In the genomic region with DNA sequence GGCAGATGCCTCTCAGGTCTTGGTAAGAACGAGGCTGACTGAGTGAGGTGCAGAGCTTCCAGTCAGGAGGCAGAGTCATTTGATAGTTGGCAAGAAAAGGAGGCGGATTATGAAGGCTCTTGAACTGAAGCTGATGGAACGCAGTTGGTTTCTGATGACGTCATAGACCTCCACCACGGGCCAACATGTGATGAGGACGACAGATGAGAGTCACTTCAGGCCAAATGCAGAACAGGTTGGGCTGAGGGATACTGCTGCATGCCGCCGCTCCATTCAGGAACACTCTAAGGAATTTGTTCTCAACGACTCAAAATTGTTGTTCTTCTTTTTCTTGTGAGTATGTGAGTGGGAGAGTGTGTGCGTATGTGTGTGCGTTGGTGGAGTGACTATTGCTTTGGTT, we compare ENCODE assay signal across 28 mouse cellular contexts. TPM values are rescaled to one million over a fixed set of nuclear protein-coding genes. Genes with fewer than 3 reads are reported as not detected.
DNase-seq lines count a peak whose midpoint lies in the region; ATAC-seq and TF ChIP-seq lines count a peak whose summit lies in the region.
"Had no signal": no experiment of that assay in that cellular context is flagged by ENCODE, and none has a peak within 500 bp of the region (broad histone marks: within the 10 kb centered on the region; RNA-seq: fewer than 3 reads in every experiment).

No protein-coding gene starts in this region.

- WGBS in embryonic facial prominence, embryonic 14.5 days, result 74% methylated on average over 11 of the region's 11 CpGs
- 90% methylated on average over 11 of the region's 11 CpGs for WGBS in embryonic facial prominence, embryonic 10.5 days
- 74% methylated on average over 11 of the region's 11 CpGs for WGBS in limb, embryonic 14.5 days
- WGBS in limb, embryonic 10.5 days, result 93% methylated on average over 11 of the region's 11 CpGs

- no peak overlapping the region for H3K4me3 ChIP-seq in embryonic facial prominence, embryonic 14.5 days (ENCODE audit: low read depth, low read length)
- no peak overlapping the region for H3K4me3 ChIP-seq in embryonic facial prominence, embryonic 10.5 days
- no peak overlapping the region for H3K4me3 ChIP-seq in limb, embryonic 14.5 days (replicated peaks; ENCODE audit: low read length)
- H3K4me3 ChIP-seq in limb, embryonic 10.5 days, result no peak overlapping the region
- H3K4me3 ChIP-seq: embryonic facial prominence, embryonic 15.5 days; forebrain, embryonic 12.5 days; heart, embryonic 15.5 days; layer of hippocampus, adult 2 months; limb, embryonic 15.5 days; liver, embryonic 13.5 days; midbrain, embryonic 13.5 days; neural tube, embryonic 15.5 days; stomach, embryonic 15.5 days had no signal

- no peak for TF ChIP-seq POLR2A in limb, embryonic 14.5 days (IDR thresholded peaks at IDR 0.05; ENCODE audit: borderline replicate concordance, extremely low read depth, insufficient read depth, insufficient read length)

- ATAC-seq in embryonic facial prominence, embryonic 14.5 days (ENCODE audit: low read depth), result no peak
- ATAC-seq in limb, embryonic 14.5 days (ENCODE audit: low FRiP score, low read depth), result 0 out of 2 replicates have a peak, but pooled peaks have one; percentile 24
- ATAC-seq: forebrain, postnatal 0 days; intestine, embryonic 16.5 days had no signal

- no peaks in the 10 kb centered on the region for H3K9me3 ChIP-seq in embryonic facial prominence, embryonic 14.5 days (ENCODE audit: control insufficient read depth, low read length)
- H3K9me3 ChIP-seq in embryonic facial prominence, embryonic 10.5 days, result no peaks in the 10 kb centered on the region
- no peaks in the 10 kb centered on the region for H3K9me3 ChIP-seq in limb, embryonic 14.5 days (ENCODE audit: control insufficient read depth, low read length)
- no peaks in the 10 kb centered on the region for H3K9me3 ChIP-seq in limb, embryonic 10.5 days (replicated peaks)
- H3K9me3 ChIP-seq: embryonic facial prominence, embryonic 15.5 days; forebrain, embryonic 12.5 days; heart, embryonic 15.5 days; limb, embryonic 15.5 days; liver, embryonic 13.5 days; midbrain, embryonic 13.5 days; neural tube, embryonic 15.5 days; stomach, embryonic 15.5 days had no signal

- H3K9ac ChIP-seq in embryonic facial prominence, embryonic 14.5 days (ENCODE audit: low read depth, low read length), result no peak overlapping the region
- no peak overlapping the region for H3K9ac ChIP-seq in limb, embryonic 14.5 days (ENCODE audit: low read depth, low read length, severe bottlenecking)
- H3K9ac ChIP-seq: embryonic facial prominence, embryonic 15.5 days; forebrain, embryonic 12.5 days; forebrain, postnatal 0 days; heart, embryonic 15.5 days; limb, embryonic 15.5 days; liver, embryonic 13.5 days; midbrain, embryonic 13.5 days; neural tube, embryonic 15.5 days; stomach, embryonic 15.5 days had no signal

- no peaks in the 10 kb centered on the region for H3K27me3 ChIP-seq in embryonic facial prominence, embryonic 14.5 days (replicated peaks; ENCODE audit: control insufficient read depth, insufficient read depth, low read length)
- no peaks in the 10 kb centered on the region for H3K27me3 ChIP-seq in embryonic facial prominence, embryonic 10.5 days (replicated peaks; ENCODE audit: low read depth, poor library complexity, severe bottlenecking)
- H3K27me3 ChIP-seq in limb, embryonic 14.5 days (ENCODE audit: control insufficient read depth, insufficient read depth, low read length), result no peaks in the 10 kb centered on the region; the same call in 1 of the 2 replicates
- H3K27me3 ChIP-seq in limb, embryonic 10.5 days (ENCODE audit: low read depth, poor library complexity, severe bottlenecking), result no peaks in the 10 kb centered on the region
- H3K27me3 ChIP-seq: CH12.LX; embryonic facial prominence, embryonic 15.5 days; forebrain, embryonic 12.5 days; heart, embryonic 15.5 days; limb, embryonic 15.5 days; liver, embryonic 13.5 days; neural tube, embryonic 15.5 days; stomach, embryonic 15.5 days had no signal

- no peak overlapping the region for H3K4me2 ChIP-seq in embryonic facial prominence, embryonic 14.5 days (ENCODE audit: low read depth, low read length)
- H3K4me2 ChIP-seq in limb, embryonic 14.5 days (replicated peaks; ENCODE audit: low read depth, low read length, severe bottlenecking), result no peak overlapping the region
- H3K4me2 ChIP-seq: embryonic facial prominence, embryonic 15.5 days; forebrain, embryonic 12.5 days; heart, embryonic 15.5 days; limb, embryonic 15.5 days; liver, embryonic 13.5 days; midbrain, embryonic 13.5 days; neural tube, embryonic 15.5 days; stomach, embryonic 15.5 days had no signal

- DNase-seq in embryonic facial prominence, embryonic 14.5 days (ENCODE audit: low spot score), result peak; percentile 53
- DNase-seq in embryonic facial prominence, embryonic 10.5 days (ENCODE audit: low spot score), result no peak
- DNase-seq in limb, embryonic 14.5 days (ENCODE audit: low spot score), result peak; percentile 35
- no peak for DNase-seq in limb, embryonic 10.5 days (ENCODE audit: low spot score)
- DNase-seq in R1 (ENCODE audit: low read depth, low spot score), result peak; percentile 34
- peak; percentile 19 for DNase-seq in lung, postnatal 36 days
- no peak for DNase-seq in cerebellum, postnatal 36 days
- DNase-seq in right cerebral cortex, postnatal 10 days (ENCODE audit: low spot score in 2 of 2), result no peak
- DNase-seq: adrenal gland, postnatal 14 days; cerebellum, adult 11 months; cerebellum, adult 9-10 months; forebrain, postnatal 0 days; gastrocnemius, postnatal 14 days; kidney, adult 9 months; kidney, postnatal 25 days; liver, embryonic 13.5 days; retina, postnatal 1 day; right cerebral cortex, postnatal 25 days had no signal

- H3K36me3 ChIP-seq in embryonic facial prominence, embryonic 14.5 days (ENCODE audit: control insufficient read depth, insufficient read depth, low read length), result no peaks in the 10 kb centered on the region
- H3K36me3 ChIP-seq in embryonic facial prominence, embryonic 10.5 days (replicated peaks), result no peaks in the 10 kb centered on the region
- no peaks in the 10 kb centered on the region for H3K36me3 ChIP-seq in limb, embryonic 14.5 days (ENCODE audit: control insufficient read depth, insufficient read depth, low read length)
- no peaks in the 10 kb centered on the region for H3K36me3 ChIP-seq in limb, embryonic 10.5 days
- H3K36me3 ChIP-seq: embryonic facial prominence, embryonic 15.5 days; forebrain, embryonic 12.5 days; heart, embryonic 15.5 days; limb, embryonic 15.5 days; liver, embryonic 13.5 days; midbrain, embryonic 13.5 days; neural tube, embryonic 15.5 days; stomach, embryonic 15.5 days had no signal

- no peak overlapping the region for H3K27ac ChIP-seq in embryonic facial prominence, embryonic 14.5 days (replicated peaks; ENCODE audit: low read depth, low read length)
- H3K27ac ChIP-seq in embryonic facial prominence, embryonic 10.5 days (replicated peaks), result no peak overlapping the region
- no peak overlapping the region for H3K27ac ChIP-seq in limb, embryonic 14.5 days (replicated peaks; ENCODE audit: low read depth, low read length)
- no peak overlapping the region for H3K27ac ChIP-seq in limb, embryonic 10.5 days
- H3K27ac ChIP-seq: embryonic facial prominence, embryonic 15.5 days; forebrain, embryonic 12.5 days; heart, embryonic 15.5 days; layer of hippocampus, adult 2 months; limb, embryonic 15.5 days; liver, embryonic 13.5 days; midbrain, embryonic 13.5 days; neural tube, embryonic 15.5 days; stomach, embryonic 15.5 days had no signal

- peaks cover 6% of the 10 kb centered on the region for H3K4me1 ChIP-seq in embryonic facial prominence, embryonic 14.5 days (ENCODE audit: control insufficient read depth, insufficient read depth, low read length)
- H3K4me1 ChIP-seq in embryonic facial prominence, embryonic 10.5 days, result peaks cover 15% of the 10 kb centered on the region
- peaks cover 8% of the 10 kb centered on the region; the same call in 1 of the 2 replicates for H3K4me1 ChIP-seq in limb, embryonic 14.5 days (ENCODE audit: control insufficient read depth, insufficient read depth, low read length)
- H3K4me1 ChIP-seq in limb, embryonic 10.5 days, result peaks cover 21% of the 10 kb centered on the region
- H3K4me1 ChIP-seq: embryonic facial prominence, embryonic 15.5 days; forebrain, embryonic 12.5 days; heart, embryonic 15.5 days; liver, embryonic 13.5 days; midbrain, embryonic 13.5 days; neural tube, embryonic 15.5 days had no signal

RNA-seq across cellular contexts. Expression of a gene that starts 27.1 kb away (rescaled TPM):
- polyA plus RNA-seq in embryonic facial prominence, embryonic 14.5 days (2014; fragmentation: Nextera tagmentation; extraction: Ambion mirVana), result 8.0 and 8.9 TPM in 2 replicates
- 4.0 and 5.3 TPM in 2 replicates for polyA plus RNA-seq in embryonic facial prominence, embryonic 10.5 days (2016; fragmentation: Nextera tagmentation; extraction: Ambion mirVana)
- polyA plus RNA-seq in limb, embryonic 14.5 days (2012; rRNA removed), result 4.7 and 5.2 TPM in 2 replicates
- 6.9 and 7.8 TPM in 2 replicates for polyA plus RNA-seq in limb, embryonic 14.5 days (2014; fragmentation: Nextera tagmentation; extraction: Ambion mirVana)
- polyA plus RNA-seq in limb, embryonic 10.5 days (2016; fragmentation: Nextera tagmentation; extraction: Ambion mirVana), result 3.7 and 5.3 TPM in 2 replicates

Comparison
In these comparisons a context has a peak if more than half of its experiments do, and no peak if none do; other contexts are left out.
1. DNase-seq: peak in embryonic facial prominence, embryonic 14.5 days (single experiment), limb, embryonic 14.5 days (single experiment), R1 (single experiment) and lung, postnatal 36 days (single experiment); none in embryonic facial prominence, embryonic 10.5 days (single experiment), limb, embryonic 10.5 days (single experiment), cerebellum, postnatal 36 days (0 of 2) and right cerebral cortex, postnatal 10 days (0 of 2).